Mouse (Mus musculus) ES-Bruce4 (cell line): ENCODE data around the gene Pex6. TPM values are rescaled to one million over a fixed set of nuclear protein-coding genes. Genes with fewer than 3 reads are reported as not detected.
"Not testable (repeated sequence)": the region's sequence is repeated elsewhere in the genome, so short reads cannot be mapped to it uniquely, and the experiment has no call there.

Experiments used
- H3K27ac ChIP-seq: 2 replicates; pipeline ENCODE4 v1.5.1; 2012; ENCODE audit warnings: low read length, inconsistent platforms; ENCODE audit not compliant: insufficient read depth
- H3K27me3 ChIP-seq: 2 replicates; pipeline ENCODE4 v1.6.1; 2012; ENCODE audit warnings: mild to moderate bottlenecking, low read length, inconsistent platforms; ENCODE audit not compliant: control insufficient read depth, poor library complexity, insufficient read depth, severe bottlenecking
- H3K36me3 ChIP-seq: 2 replicates; pipeline ENCODE4 v1.6.1; 2012; ENCODE audit warnings: inconsistent platforms, mild to moderate bottlenecking, low read length, moderate library complexity; ENCODE audit not compliant: control insufficient read depth, poor library complexity, insufficient read depth, severe bottlenecking
- H3K4me1 ChIP-seq: one replicate; pipeline ENCODE4 v1.8.1; 2011; ENCODE audit warnings: low read length; ENCODE audit not compliant: control insufficient read depth, insufficient read depth
- H3K4me3 ChIP-seq: 2 replicates; pipeline ENCODE4 v1.5.1; 2011; ENCODE audit warnings: low read depth, mild to moderate bottlenecking, low read length
- H3K9ac ChIP-seq: 2 replicates; pipeline ENCODE4 v1.6.1; 2012; ENCODE audit warnings: low read depth, mild to moderate bottlenecking, inconsistent platforms; ENCODE audit not compliant: poor library complexity, severe bottlenecking
- H3K9me3 ChIP-seq: replicated peaks from 2 replicates; pipeline ENCODE4 v1.6.1; 2012; ENCODE audit warnings: mild to moderate bottlenecking, low read length, inconsistent platforms; ENCODE audit not compliant: control insufficient read depth, poor library complexity, insufficient read depth, severe bottlenecking
- CTCF ChIP-seq: IDR thresholded peaks from one replicate; pipeline ENCODE4 v1.8.1; 2011; ENCODE audit warnings: low read depth, low read length
- EP300 ChIP-seq: IDR thresholded peaks from 2 replicates; pipeline ENCODE4 v1.6.1; 2011; ENCODE audit warnings: low read depth, low read length; ENCODE audit not compliant: insufficient read depth
- POLR2A ChIP-seq: IDR thresholded peaks from one replicate; pipeline ENCODE4 v1.8.1; 2011; ENCODE audit warnings: low read length; ENCODE audit not compliant: insufficient read depth
- polyA plus RNA-seq: library from polyadenylated mRNA; stranded (reverse); fragments of >200 nt; gene quantifications from 2 replicates; pipeline ENCODE4 v1.2.4, GENCODE M21; 2011; ENCODE audit warnings: low read depth; ENCODE audit not compliant: missing spikeins, insufficient read depth, insufficient read length

Pex6 gene
- polyA plus RNA-seq, 1 experiment: 13.4 TPM

DNA sequence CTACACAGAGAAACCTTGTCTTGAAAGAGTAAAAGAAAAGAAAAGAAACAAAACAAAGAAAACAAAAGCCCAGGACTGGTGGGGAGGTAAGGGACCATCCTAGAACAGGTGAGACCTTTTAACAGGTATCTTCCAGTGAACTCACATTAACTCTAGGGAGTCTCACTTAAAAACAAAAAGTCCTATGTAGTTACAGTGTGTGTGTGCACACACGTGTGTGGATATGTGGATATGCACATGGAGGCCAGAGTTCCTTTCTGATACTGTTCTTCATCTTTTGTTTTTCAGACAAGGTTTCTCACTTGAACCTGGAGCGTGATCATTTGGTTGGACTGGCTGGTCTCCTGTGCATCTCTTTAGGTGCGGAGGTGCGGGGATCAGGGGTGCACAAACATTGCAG lies 39.3 kb downstream of the Pex6 start:
- Histone ChIP-seq H3K9ac (peak overlapping the region; percentile 75), H3K27me3 (no peaks in the 10 kb centered on the region), H3K9me3 (no peaks in the 10 kb centered on the region), H3K4me3 (no peak overlapping the region), H3K36me3 (peaks cover 9% of the 10 kb centered on the region; the same call in 1 of the 2 replicates), H3K4me1 (no peaks in the 10 kb centered on the region), H3K27ac (no peak overlapping the region)
- TF ChIP-seq POLR2A (no peak), EP300 (no peak), CTCF (no peak)

DNA sequence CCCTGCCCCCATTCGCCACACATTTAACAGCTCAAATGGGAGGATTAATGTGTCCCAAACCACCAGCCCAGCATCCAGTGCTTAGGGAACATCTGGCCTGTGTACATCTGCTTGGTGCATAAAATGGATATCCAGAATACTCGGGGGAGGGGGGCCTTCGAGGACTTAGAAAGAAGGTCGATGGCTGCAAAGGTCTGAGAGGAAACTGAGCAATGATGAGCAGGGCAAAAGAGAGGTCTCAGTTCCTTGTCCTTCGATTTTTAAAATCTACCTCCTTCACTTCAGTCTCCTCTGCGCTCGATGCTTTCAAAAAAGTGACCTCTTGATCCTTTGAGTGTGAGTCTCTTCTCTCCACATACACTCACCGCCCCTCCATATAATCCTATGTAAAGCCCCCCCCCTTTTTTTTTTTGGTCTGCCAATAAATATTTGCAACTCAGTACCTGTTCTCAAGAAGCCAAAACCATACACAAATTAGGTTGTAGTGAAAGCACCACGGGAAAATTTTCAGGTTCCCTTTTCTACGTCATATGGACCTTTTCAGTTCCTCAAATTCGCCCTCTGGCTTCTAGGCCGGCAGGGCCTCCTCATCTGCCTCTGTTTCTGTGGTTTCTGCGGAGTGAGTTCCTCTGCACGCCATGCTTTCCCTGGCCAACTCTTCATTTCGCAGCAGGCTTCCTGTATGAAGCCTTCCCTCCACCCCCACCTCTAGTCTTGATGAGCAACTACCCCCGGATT lies 40.0 kb downstream of the Pex6 start:
- Histone ChIP-seq H3K4me3 (peak overlapping the region; percentile 97), H3K9ac (peak overlapping the region; percentile 75)

DNA sequence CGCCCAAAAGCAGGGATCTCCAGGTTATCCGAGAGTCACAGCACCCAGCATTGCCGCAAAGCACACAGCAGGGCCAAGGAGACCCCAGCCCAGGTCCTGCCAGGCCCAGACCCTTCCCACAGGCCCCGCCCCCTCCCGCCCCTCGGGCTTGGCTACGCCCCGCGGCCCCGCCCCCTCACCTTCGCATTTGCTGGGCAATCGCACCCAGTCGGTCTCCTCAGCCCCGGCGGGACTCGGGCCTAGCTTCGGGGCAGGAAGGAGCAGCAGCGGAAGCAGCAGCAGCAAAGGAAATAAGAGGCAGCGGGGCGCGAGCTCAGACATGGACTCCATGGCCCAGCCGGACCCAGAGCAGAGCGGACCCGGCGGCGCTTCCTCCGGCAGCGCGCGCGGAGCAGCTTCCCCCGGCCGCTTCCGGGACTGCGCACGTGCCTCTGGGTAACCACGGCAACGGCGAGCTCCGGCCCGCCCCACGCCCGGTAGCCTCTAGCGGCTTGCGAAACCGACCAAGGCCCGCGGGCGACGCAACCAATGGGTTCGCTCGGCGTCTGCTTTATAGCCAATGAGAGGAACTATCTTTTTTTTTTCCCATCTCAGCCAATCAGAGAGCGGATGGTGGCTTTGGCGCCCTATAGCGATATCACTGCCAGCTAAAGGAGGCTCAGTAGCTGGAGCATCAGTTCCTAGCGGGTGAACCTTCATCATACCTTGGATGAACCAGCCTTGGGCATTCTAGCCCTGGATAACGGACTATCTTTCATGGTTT lies 40.7 kb downstream of the Pex6 start, which contains the start of gene Cnpy3:
TSS of gene Cnpy3 (minus strand) at position 421 of the 763 bp plus-strand sequence.
- TF ChIP-seq CTCF (no peak), POLR2A (peak; percentile 89), EP300 (no peak)
- Histone ChIP-seq H3K9ac (peak within 1 kb of the TSS; percentile 75), H3K9me3 (no peaks in the 10 kb centered on the region), H3K4me1 (no peaks in the 10 kb centered on the region), H3K27me3 (no peaks in the 10 kb centered on the region), H3K36me3 (peaks cover under 1% of the 10 kb centered on the region; the same call in 1 of the 2 replicates), H3K27ac (peak within 1 kb of the TSS; percentile 55; the same call in 1 of the 2 replicates), H3K4me3 (peak within 1 kb of the TSS; percentile 97)

More for the DNA sequence above, 40.0 kb downstream of the Pex6 start:
- no peaks in the 10 kb centered on the region for H3K27me3 ChIP-seq
- no peaks in the 10 kb centered on the region for H3K4me1 ChIP-seq
- peaks cover 5% of the 10 kb centered on the region; the same call in 1 of the 2 replicates for H3K36me3 ChIP-seq
- no peaks in the 10 kb centered on the region for H3K9me3 ChIP-seq
- TF ChIP-seq CTCF: no peak
- no peak for TF ChIP-seq POLR2A
- no peak for TF ChIP-seq EP300
- H3K27ac ChIP-seq: peak overlapping the region; percentile 11; the same call in 1 of the 2 replicates

DNA sequence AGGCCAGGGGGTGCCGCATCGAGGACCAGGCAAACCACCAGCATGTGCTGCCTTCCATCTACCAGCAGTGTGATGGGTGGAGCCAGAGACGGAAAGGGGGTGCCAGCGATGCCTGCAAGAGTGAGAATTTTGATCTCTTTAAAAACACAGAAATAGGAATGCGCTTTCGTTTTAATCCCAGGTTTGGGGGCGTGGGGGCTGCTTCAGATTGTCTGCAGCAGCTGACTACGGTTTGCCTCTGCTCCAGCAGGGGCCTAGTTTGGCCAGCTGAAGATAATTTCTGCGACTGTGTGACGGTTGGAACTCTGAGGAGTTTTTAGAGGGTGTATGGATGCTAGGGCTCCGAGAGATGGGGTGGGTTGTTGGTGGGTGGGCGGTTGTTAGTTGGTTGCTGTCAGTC lies 47.5 kb downstream of the Pex6 start:
- Histone ChIP-seq H3K4me1 (no peaks in the 10 kb centered on the region), H3K9me3 (no peaks in the 10 kb centered on the region), H3K27me3 (no peaks in the 10 kb centered on the region), H3K9ac (no peak overlapping the region), H3K4me3 (no peak overlapping the region), H3K36me3 (no peaks in the 10 kb centered on the region), H3K27ac (no peak overlapping the region)
- TF ChIP-seq POLR2A (no peak), EP300 (no peak), CTCF (no peak)

DNA sequence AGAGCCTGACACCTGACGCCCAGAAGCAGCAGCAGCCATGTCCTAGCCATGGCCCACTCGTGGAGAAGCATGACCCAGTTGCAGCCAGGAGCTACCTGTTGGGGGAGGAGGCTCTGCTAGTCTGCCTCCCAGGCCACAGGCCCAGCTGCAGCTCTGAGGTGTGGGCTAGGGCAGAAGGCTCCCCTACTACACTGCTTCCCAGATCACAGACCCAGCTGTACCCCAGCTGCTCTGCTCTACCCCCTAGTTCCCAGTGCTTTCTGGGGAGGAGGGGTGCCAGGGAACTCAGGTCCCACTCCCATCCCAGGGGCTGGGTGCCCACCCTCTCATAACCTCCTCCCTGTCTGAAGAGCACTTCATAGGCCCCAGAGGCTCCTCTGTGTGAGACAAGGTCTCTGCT lies 52.3 kb downstream of the Pex6 start, which contains the start of gene Ptcra:
TSS of gene Ptcra (minus strand) at position 169 of the 400 bp plus-strand sequence.
- H3K36me3 ChIP-seq: no peaks in the 10 kb centered on the region
- no peaks in the 10 kb centered on the region for H3K4me1 ChIP-seq
- no peaks in the 10 kb centered on the region for H3K27me3 ChIP-seq
- no peak within 1 kb of the TSS for H3K9ac ChIP-seq
- H3K9me3 ChIP-seq: no peaks in the 10 kb centered on the region
- no peak within 1 kb of the TSS for H3K4me3 ChIP-seq
- no peak for TF ChIP-seq POLR2A
- no peak within 1 kb of the TSS for H3K27ac ChIP-seq

DNA sequence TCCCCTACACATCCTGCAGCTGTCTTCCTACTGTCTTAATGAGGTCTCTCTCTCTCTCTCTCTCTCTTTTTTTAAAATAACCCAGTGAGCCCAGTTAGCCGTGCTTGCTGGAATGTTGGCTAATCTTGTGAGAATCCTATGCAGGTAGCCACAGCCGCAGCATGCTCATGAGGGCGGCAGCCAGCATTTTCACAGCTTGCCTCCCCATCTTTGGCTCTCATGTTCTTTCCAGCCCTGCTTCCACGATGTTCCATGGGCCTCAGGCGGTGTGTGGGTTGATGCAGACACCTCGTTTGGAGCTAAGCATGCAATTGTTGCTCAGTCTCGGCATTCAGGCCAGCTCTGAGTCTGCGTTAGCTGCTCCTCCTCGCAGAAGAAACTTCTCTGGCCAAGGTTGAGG lies 53.7 kb downstream of the Pex6 start:
- not testable (repeated sequence) for H3K4me1 ChIP-seq, H3K9me3 ChIP-seq, H3K27me3 ChIP-seq, H3K27ac ChIP-seq, H3K4me3 ChIP-seq, H3K9ac ChIP-seq, H3K36me3 ChIP-seq
